Mouse (Mus musculus) thymus, postnatal 4 days (tissue): ENCODE measurements around the gene Rnf41.
A peak's percentile ranks its signal among the peaks of the same experiment; 100 is the strongest.

Experiments used
- DNase-seq: peaks from one replicate; pipeline ENCODE4 v3.0.0; 2021

Gene Rnf41

GRCm38 (mm10) chr10:128434681-128435080 is 23.2 kb downstream of the Rnf41 start:
- DNase-seq: peak; percentile 60

DNA sequence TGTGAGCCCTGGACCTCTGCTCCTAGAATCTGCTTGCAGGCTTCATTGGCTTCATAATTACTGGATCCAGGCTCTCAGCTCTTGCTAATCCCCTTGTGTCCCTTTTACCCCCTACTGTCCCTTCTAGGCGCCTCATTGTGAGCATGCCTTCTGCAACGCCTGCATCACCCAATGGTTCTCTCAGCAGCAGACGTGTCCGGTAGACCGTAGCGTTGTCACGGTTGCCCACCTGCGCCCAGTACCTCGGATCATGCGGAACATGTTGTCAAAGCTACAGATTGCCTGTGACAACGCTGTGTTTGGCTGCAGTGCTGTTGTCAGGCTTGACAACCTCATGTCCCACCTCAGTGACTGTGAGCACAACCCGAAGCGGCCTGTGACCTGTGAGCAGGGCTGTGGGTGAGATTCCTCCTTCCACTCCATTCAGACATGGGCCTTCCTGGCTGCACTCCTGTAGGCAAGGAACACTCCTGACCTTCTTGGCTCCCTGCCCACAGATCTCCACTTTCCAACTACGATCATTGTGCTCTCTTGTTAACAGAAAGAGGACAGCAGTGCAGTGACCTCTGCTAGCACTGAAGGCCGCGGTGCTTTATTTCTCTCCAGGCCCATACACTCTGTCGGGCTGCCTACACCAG is 23.8 kb downstream of the Rnf41 start:
- DNase-seq: peak; percentile 37

- no peak for DNase-seq
Observed at GRCm38 (mm10) chr10:128435873-128436272, 24.4 kb downstream of the Rnf41 start.

DNA sequence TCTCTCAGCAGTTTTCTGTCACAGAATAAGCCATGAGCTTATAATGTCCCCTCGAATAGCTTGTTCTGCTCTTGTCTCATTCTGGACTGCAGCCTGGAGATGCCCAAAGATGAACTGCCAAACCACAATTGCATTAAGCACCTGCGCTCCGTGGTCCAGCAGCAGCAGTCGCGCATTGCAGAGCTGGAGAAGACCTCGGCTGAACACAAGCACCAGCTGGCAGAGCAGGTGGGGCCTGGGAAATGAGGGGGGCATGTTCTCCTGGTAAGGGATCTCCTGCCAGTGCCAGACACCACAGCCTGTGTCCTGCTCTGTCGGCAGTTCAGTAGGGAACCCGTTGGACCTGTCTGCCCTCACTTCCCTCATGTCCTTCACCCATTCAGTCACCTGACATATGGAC is 24.9 kb downstream of the Rnf41 start:
- DNase-seq: no peak

GRCm38 (mm10) chr10:128438675-128439279 is 27.3 kb downstream of the Rnf41 start:
- DNase-seq: no peak

- peak; percentile 41 for DNase-seq
Observed at GRCm38 (mm10) chr10:128440407-128440806, 28.9 kb downstream of the Rnf41 start.

- no peak for DNase-seq
Observed at GRCm38 (mm10) chr10:128441324-128442119, 30.1 kb downstream of the Rnf41 start.

DNA sequence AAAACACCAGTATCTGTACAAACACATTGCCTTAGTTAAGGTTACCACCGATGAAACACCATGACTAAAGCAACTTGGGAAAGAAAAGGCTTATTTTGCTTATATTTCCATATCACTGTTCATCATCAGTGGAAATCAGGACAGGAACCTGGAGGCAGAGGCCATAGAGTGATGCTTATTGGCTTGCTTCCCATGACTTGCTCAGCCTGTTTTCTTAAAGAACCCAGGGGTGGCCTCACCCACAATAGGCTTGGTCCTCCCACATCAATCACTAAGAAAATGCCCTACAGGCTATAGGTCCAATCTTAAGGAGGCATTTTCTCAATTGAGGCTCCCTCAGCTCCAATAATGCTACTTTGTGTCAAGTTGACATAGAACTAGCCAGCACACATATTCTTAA is 31.3 kb downstream of the Rnf41 start:
- DNase-seq: no peak

- DNase-seq: no peak
Observed at GRCm38 (mm10) chr10:128444354-128444753, 32.9 kb downstream of the Rnf41 start.

- DNase-seq: no peak
Observed at GRCm38 (mm10) chr10:128445407-128445806, 34.0 kb downstream of the Rnf41 start.

GRCm38 (mm10) chr10:128451014-128451413 is 39.6 kb downstream of the Rnf41 start:
- DNase-seq: no peak

- no peak for DNase-seq
Observed at GRCm38 (mm10) chr10:128454471-128454870, 43.0 kb downstream of the Rnf41 start.

DNA sequence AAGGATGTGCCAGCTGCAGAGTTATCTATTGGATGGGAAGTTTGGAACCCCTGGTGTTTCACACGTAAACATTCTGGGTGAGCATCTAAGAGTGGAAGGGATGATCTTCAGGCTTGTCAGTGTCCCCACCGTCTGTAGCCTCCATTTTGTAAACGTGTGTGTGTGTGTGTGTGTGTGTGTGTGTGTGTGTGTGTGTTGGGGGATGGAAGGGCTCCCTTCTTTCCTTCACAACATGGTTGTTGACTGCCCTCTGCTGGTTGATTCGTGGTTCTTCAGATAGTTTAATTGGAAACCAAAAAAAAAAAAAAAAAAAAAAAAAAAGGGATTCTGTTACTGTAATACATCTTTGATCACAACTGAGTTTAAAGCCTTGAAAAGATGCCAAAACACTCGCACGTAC is 43.8 kb downstream of the Rnf41 start:
- DNase-seq: peak; percentile 76

- DNase-seq: no peak
Observed at GRCm38 (mm10) chr10:128457676-128458075, 46.2 kb downstream of the Rnf41 start.

- DNase-seq: peak; percentile 94
Observed at GRCm38 (mm10) chr10:128458348-128458718, 46.9 kb downstream of the Rnf41 start.

- DNase-seq: peak; percentile 93
Observed at GRCm38 (mm10) chr10:128458719-128459408, 47.4 kb downstream of the Rnf41 start, which contains the start of gene Smarcc2. Gene Smarcc2, plus strand, starts transcription at chr10:128459248.

- peak; percentile 69 for DNase-seq
Observed at GRCm38 (mm10) chr10:128459409-128460269, 48.2 kb downstream of the Rnf41 start.

GRCm38 (mm10) chr10:128460270-128460630 is 48.8 kb downstream of the Rnf41 start:
- no peak for DNase-seq

DNA sequence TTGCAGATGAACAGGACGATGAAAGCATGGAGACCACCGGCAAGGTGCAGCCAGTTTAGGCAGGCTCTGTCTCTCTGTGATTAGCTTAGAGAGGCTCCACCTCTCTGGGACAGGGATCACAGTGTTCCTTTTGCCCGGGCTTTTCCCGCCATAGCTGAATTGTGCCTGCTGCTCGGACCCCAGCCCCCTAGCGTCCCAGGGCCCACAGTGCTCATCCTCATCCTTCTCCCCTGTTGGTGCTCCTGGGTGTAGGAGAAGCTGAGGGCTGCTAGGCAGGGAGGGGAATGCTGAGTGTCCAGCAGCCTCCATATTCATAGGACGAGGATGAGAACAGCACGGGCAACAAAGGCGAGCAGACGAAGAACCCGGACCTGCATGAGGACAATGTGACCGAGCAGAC is 62.9 kb downstream of the Rnf41 start:
- no peak for DNase-seq

- no peak for DNase-seq
Observed at GRCm38 (mm10) chr10:128486370-128486769, 74.9 kb downstream of the Rnf41 start.

GRCm38 (mm10) chr10:128487861-128488712 is 76.6 kb downstream of the Rnf41 start:
- DNase-seq: no peak
